Mouse (Mus musculus): ENCODE data around the gene Cyp4a14.
"Not testable (repeated sequence)": the region's sequence is repeated elsewhere in the genome, so short reads cannot be mapped to it uniquely, and the experiment has no call there.

Cyp4a14 gene

GRCm38 (mm10) chr4:115496001-115496400, at the start of gene Cyp4a14:
Gene Cyp4a14 (minus strand): TSS chr4:115496142.
- no peak for DNase-seq

DNA sequence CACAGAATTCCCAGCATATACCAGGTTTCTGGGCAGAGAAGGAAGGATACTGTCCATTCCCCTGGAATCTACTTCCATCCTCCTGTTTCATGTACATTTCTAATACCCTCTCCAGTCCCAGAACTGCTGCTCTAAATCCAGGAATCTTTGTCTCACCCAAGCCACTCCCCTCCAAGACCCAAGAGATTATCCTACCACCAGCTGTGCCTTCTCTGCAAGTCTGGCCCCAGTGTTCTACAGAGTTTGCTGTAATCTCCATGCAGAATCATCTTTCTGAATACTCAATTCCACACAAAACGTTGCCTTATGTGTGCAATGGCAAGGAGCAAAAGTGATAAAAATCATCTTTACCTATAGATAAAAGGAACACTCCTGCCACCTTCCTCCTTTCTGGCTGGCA, 49.2 kb upstream of the Cyp4a14 start:
- peak; percentile 32 for DNase-seq

GRCm38 (mm10) chr4:115521766-115522165, 25.8 kb upstream of the Cyp4a14 start:
- no peak for DNase-seq

GRCm38 (mm10) chr4:115519444-115519843, 23.5 kb upstream of the Cyp4a14 start:
- DNase-seq = no peak

- DNase-seq = not testable (repeated sequence)
Observed at GRCm38 (mm10) chr4:115518000-115518399, 22.1 kb upstream of the Cyp4a14 start, which contains the start of gene Cyp4a10. Gene Cyp4a10 (plus strand): TSS chr4:115518264.

DNA sequence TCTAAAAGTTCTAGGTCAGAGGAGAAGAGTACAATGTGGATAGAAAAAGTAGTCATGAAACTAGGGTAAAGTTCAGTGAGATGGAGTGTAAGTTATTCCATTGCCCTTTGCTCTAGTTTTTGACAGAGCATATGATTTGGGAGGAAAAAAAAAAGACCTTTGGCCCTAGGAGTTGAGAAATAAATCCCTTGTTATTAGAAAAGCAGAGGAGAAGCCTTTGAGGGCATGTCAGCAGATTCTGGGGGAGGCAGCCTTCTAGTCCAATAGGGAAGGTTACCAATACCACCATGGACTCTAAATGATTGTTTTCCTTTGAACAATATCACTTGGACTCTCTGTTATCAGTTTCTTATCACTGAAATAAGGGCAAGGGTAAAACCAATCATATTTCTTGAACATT, 18.0 kb upstream of the Cyp4a14 start:
- DNase-seq = not testable (repeated sequence)

GRCm38 (mm10) chr4:115497466-115497865, 1.5 kb upstream of the Cyp4a14 start:
- DNase-seq = no peak

DNA sequence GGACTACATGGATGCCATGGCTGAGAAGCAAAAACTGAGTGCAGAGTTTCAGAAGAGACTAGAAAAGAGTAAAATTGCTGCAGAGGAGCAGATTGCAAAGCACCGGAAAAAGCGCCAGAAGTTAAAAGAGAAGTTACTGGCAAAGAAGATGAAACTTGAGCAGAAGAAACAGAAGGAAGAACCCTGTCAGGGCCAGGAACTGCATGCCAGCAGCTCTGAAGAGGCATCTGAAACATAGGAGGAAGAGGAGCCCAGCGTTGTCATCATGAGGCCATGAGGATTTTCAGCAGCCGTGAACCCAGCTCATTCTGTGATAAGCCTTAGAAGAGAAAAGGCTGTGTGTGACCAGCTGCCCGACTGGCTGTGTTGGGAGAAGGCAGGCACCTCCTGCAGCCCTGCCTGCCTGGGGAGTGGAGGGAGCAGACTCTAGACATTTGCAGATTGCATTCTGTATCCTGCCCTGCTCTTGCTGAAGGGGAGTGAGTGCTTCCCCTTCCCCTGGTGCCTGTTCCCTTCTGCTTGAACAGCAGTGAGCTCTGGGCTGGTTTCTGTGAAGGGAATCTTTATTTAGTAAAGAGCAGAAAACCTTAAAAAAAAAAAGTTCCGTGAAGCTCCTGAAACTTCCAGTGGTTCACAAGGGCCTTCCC, 14.8 kb downstream of the Cyp4a14 start:
- DNase-seq = no peak

- DNase-seq = not testable (repeated sequence)
Observed at GRCm38 (mm10) chr4:115476051-115476450, 19.9 kb downstream of the Cyp4a14 start.

- not testable (repeated sequence) for DNase-seq
Observed at GRCm38 (mm10) chr4:115473585-115473984, 22.4 kb downstream of the Cyp4a14 start.

DNA sequence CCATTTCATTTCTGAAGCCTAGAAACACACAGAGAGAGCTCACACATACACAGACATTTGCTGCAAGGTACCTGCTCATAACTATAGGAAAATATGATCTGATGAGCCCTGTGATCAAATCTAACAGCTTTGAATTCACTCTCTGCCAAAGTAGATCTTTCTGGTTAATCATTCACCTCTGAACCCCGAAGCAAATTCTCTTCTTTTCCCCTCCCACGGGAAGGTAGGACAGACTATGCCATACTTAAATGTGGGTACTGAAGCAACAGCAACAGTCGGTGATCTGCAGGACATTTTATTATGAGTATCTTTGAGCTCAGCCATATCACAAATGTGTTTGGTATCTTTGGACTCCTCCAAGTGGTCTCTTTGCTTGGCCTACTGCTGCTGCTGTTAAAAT, 43.6 kb downstream of the Cyp4a14 start, which contains the start of gene Cyp4a30b:
Gene Cyp4a30b, plus strand, starts transcription at position 301 of the 400 bp plus-strand sequence.
- DNase-seq = no peak

- DNase-seq = no peak
Observed at GRCm38 (mm10) chr4:115450577-115451137, 45.3 kb downstream of the Cyp4a14 start.

Data from retina, postnatal 1 day (tissue).